Mouse (Mus musculus): ENCODE data around the gene AI597479.

The AI597479 gene

GRCm38 (mm10) chr1:43098031-43098984 is at the start of gene AI597479, which contains the start of gene Tgfbrap1:
TSS of gene AI597479 (plus strand) at chr1:43098710.
TSS of gene Tgfbrap1 (minus strand) at chr1:43098637.
- DNase-seq (ENCODE audit: low spot score), result peak; percentile 95

GRCm38 (mm10) chr1:43051903-43052302 is 46.6 kb upstream of the AI597479 start:
- DNase-seq (ENCODE audit: low spot score), result no peak

- DNase-seq (ENCODE audit: low spot score), result peak; percentile 18
These were observed 32.7 kb upstream of the AI597479 start for GRCm38 (mm10) chr1:43065615-43066310.

- no peak for DNase-seq (ENCODE audit: low spot score)
These were observed 31.9 kb upstream of the AI597479 start for GRCm38 (mm10) chr1:43066573-43066972.

- DNase-seq (ENCODE audit: low spot score), result no peak
These were observed 31.0 kb upstream of the AI597479 start for GRCm38 (mm10) chr1:43067551-43067950.

GRCm38 (mm10) chr1:43070726-43071125 is 27.8 kb upstream of the AI597479 start:
- no peak for DNase-seq (ENCODE audit: low spot score)

GRCm38 (mm10) chr1:43072028-43072427 is 26.5 kb upstream of the AI597479 start:
- DNase-seq (ENCODE audit: low spot score), result no peak

- no peak for DNase-seq (ENCODE audit: low spot score)
These were observed 25.9 kb upstream of the AI597479 start for GRCm38 (mm10) chr1:43072561-43072960.

- DNase-seq (ENCODE audit: low spot score), result no peak
These were observed 23.7 kb upstream of the AI597479 start for GRCm38 (mm10) chr1:43074791-43075190.

- no peak for DNase-seq (ENCODE audit: low spot score)
These were observed 20.4 kb upstream of the AI597479 start for GRCm38 (mm10) chr1:43078124-43078523.

GRCm38 (mm10) chr1:43082946-43083345 is 15.6 kb upstream of the AI597479 start:
- no peak for DNase-seq (ENCODE audit: low spot score)

- no peak for DNase-seq (ENCODE audit: low spot score)
These were observed 8.1 kb upstream of the AI597479 start for GRCm38 (mm10) chr1:43090418-43090817.

- no peak for DNase-seq (ENCODE audit: low spot score)
These were observed 7.0 kb upstream of the AI597479 start for GRCm38 (mm10) chr1:43091306-43092055.

GRCm38 (mm10) chr1:43092056-43093015 is 6.2 kb upstream of the AI597479 start:
- DNase-seq (ENCODE audit: low spot score), result peak; percentile 61

GRCm38 (mm10) chr1:43094206-43094605 is 4.3 kb upstream of the AI597479 start:
- DNase-seq (ENCODE audit: low spot score), result no peak

GRCm38 (mm10) chr1:43108729-43109128 is 10.2 kb downstream of the AI597479 start:
- no peak for DNase-seq (ENCODE audit: low spot score)

GRCm38 (mm10) chr1:43110556-43110955 is 12.0 kb downstream of the AI597479 start:
- no peak for DNase-seq (ENCODE audit: low spot score)

GRCm38 (mm10) chr1:43112882-43113281 is 14.4 kb downstream of the AI597479 start:
- no peak for DNase-seq (ENCODE audit: low spot score)

GRCm38 (mm10) chr1:43117435-43117834 is 18.9 kb downstream of the AI597479 start:
- DNase-seq (ENCODE audit: low spot score), result no peak

GRCm38 (mm10) chr1:43120950-43121349 is 22.4 kb downstream of the AI597479 start:
- no peak for DNase-seq (ENCODE audit: low spot score)

- no peak for DNase-seq (ENCODE audit: low spot score)
These were observed 24.1 kb downstream of the AI597479 start for GRCm38 (mm10) chr1:43122616-43123015.
